Mouse (Mus musculus) adrenal gland, postnatal 25 days (tissue): ENCODE measurements around the gene Tab2. TPM values are rescaled to one million over a fixed set of nuclear protein-coding genes. Genes with fewer than 3 reads are reported as not detected.

Experiments used
- DNase-seq: peaks from one replicate; pipeline ENCODE4 v3.0.0; 2021; ENCODE audit warnings: mixed read lengths
- long read RNA-seq: library from polyadenylated mRNA; stranded (forward); transcript quantifications from one replicate; pipeline ENCODE4 v2.0.0, GENCODE M21; 2021
- total RNA-seq: library from RNA; stranded (reverse); gene quantifications from 2 replicates; pipeline ENCODE4 v1.2.3, GENCODE M21; 2021

Gene Tab2
- total RNA-seq, result 56.6 and 60.7 TPM in 2 replicates
- long read RNA-seq, partial matches to known transcripts, result 9 of 12 reads
- long read RNA-seq, other reads (novel, unspliced or antisense), result 3 of 12 reads

GRCm38 (mm10) chr10:7956228-7957001 is at the start of gene Tab2:
Tab2 (minus strand) TSS chr10:7956230.
- peak; percentile 92 for DNase-seq

GRCm38 (mm10) chr10:7992258-7992919 is 36.4 kb upstream of the Tab2 start:
- DNase-seq, result no peak

GRCm38 (mm10) chr10:7991596-7991995 is 35.6 kb upstream of the Tab2 start:
- DNase-seq, result no peak

GRCm38 (mm10) chr10:7987521-7987920 is 31.5 kb upstream of the Tab2 start:
- DNase-seq, result no peak

- no peak for DNase-seq
Measured at GRCm38 (mm10) chr10:7976462-7976861, 20.4 kb upstream of the Tab2 start.

- no peak for DNase-seq
Measured at GRCm38 (mm10) chr10:7968747-7969280, 12.8 kb upstream of the Tab2 start.

- no peak for DNase-seq
Measured at GRCm38 (mm10) chr10:7967096-7967495, 11.1 kb upstream of the Tab2 start.

GRCm38 (mm10) chr10:7959073-7959472 is 3.0 kb upstream of the Tab2 start:
- DNase-seq, result no peak

- peak; percentile 54 for DNase-seq
Measured at GRCm38 (mm10) chr10:7955634-7956121, 352 bp downstream of the Tab2 start.

- DNase-seq, result peak; percentile 31
Measured at GRCm38 (mm10) chr10:7954989-7955633, 919 bp downstream of the Tab2 start.

- no peak for DNase-seq
Measured at GRCm38 (mm10) chr10:7954627-7954988, 1.4 kb downstream of the Tab2 start.

- DNase-seq, result no peak
Measured at GRCm38 (mm10) chr10:7943006-7943405, 13.0 kb downstream of the Tab2 start.

- DNase-seq, result no peak
Measured at GRCm38 (mm10) chr10:7936556-7937192, 19.4 kb downstream of the Tab2 start.

- no peak for DNase-seq
Measured at GRCm38 (mm10) chr10:7932958-7933357, 23.1 kb downstream of the Tab2 start.

- DNase-seq, result no peak
Measured at GRCm38 (mm10) chr10:7928996-7929395, 27.0 kb downstream of the Tab2 start.

GRCm38 (mm10) chr10:7925481-7925880 is 30.5 kb downstream of the Tab2 start:
- no peak for DNase-seq

- no peak for DNase-seq
Measured at GRCm38 (mm10) chr10:7923433-7923832, 32.6 kb downstream of the Tab2 start.

GRCm38 (mm10) chr10:7911268-7911667 is 44.8 kb downstream of the Tab2 start:
- DNase-seq, result peak; percentile 23

GRCm38 (mm10) chr10:7907151-7907550 is 48.9 kb downstream of the Tab2 start:
- DNase-seq, result no peak

GRCm38 (mm10) chr10:7904157-7904556 is 51.9 kb downstream of the Tab2 start:
- no peak for DNase-seq

- DNase-seq, result no peak
Measured at GRCm38 (mm10) chr10:7900719-7901627, 55.1 kb downstream of the Tab2 start.
